Mouse (Mus musculus) thymus, adult 2 months (tissue): ENCODE results near the gene Hydin. TPM values are rescaled to one million over a fixed set of nuclear protein-coding genes. Genes with fewer than 3 reads are reported as not detected.
A peak's percentile ranks its signal among the peaks of the same experiment; 100 is the strongest.

Source experiments
- DNase-seq: peaks from one replicate; pipeline ENCODE4 v3.0.0; 2021
- H3K27ac ChIP-seq: fragments of 200-500 bp; 2 replicates; pipeline ENCODE4 v1.5.1; 2012; ENCODE audit warnings: low read length, control low read depth; ENCODE audit not compliant: control insufficient read depth, insufficient read depth
- H3K27me3 ChIP-seq: fragments of 200-500 bp; 2 replicates; pipeline ENCODE4 v1.6.1; 2012; ENCODE audit warnings: mild to moderate bottlenecking, low read length, moderate library complexity, mixed read lengths; ENCODE audit not compliant: control insufficient read depth, insufficient read depth
- H3K36me3 ChIP-seq: fragments of 200-500 bp; 2 replicates; pipeline ENCODE4 v1.6.1; 2012; ENCODE audit warnings: mild to moderate bottlenecking, low read length, moderate library complexity; ENCODE audit not compliant: control insufficient read depth, insufficient read depth
- H3K4me1 ChIP-seq: fragments of 200-500 bp; replicated peaks from 2 replicates; pipeline ENCODE4 v1.6.1; 2012; ENCODE audit warnings: low read length; ENCODE audit not compliant: control insufficient read depth, insufficient read depth
- H3K4me3 ChIP-seq: fragments of 200-500 bp; 2 replicates; pipeline ENCODE4 v1.5.1; 2012; ENCODE audit warnings: mild to moderate bottlenecking, low read length, control low read depth, moderate library complexity; ENCODE audit not compliant: control insufficient read depth, insufficient read depth
- CTCF ChIP-seq: fragments of 200-500 bp; IDR thresholded peaks from 2 replicates; pipeline ENCODE4 v1.5.1; 2012; ENCODE audit warnings: mild to moderate bottlenecking, control low read depth, low read length, moderate library complexity, borderline replicate concordance; ENCODE audit not compliant: control insufficient read depth, poor library complexity, insufficient read depth; ENCODE audit errors: extremely low read depth
- POLR2A ChIP-seq: fragments of 200-500 bp; IDR thresholded peaks from 2 replicates; pipeline ENCODE4 v1.6.1; 2012; ENCODE audit warnings: mild to moderate bottlenecking, low read length, control low read depth, moderate library complexity; ENCODE audit not compliant: control insufficient read depth, poor library complexity, insufficient read depth; ENCODE audit errors: extremely low read depth
- WGBS: fragments of 180-500 bp; shearing (Covaris S2); methylation state at CpG from one replicate; pipeline ENCODE4 v1.1.7; 2018; 5-methylcytosine and 5-hydroxymethylcytosine counted together
- polyA plus RNA-seq: library from polyadenylated mRNA; depleted of rRNA; stranded (reverse); fragments of >200 nt; gene quantifications from 2 replicates; pipeline ENCODE4 v1.2.3, GENCODE M21; 2012

The Hydin gene
- polyA plus RNA-seq, 1 experiment: 0.19 TPM

DNA sequence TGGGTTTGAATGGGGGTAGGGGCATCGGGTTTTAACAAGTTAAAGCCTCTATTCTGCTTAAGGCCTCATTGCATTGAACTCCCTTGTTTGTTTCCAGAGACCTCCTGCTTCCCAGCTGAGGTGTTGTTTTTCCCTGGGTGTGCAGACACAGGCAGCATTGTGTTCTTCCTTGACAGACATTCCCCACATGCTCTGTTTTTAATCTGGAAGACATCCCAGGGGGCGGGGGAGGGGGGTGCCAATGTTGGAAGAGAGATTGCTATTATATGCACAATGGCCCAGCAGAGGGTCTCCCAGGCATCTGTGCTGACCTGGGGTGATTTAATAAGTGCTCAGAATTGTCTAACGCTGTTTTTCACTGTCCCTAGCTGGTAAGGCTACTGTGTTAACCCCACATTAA is 215.5 kb downstream of the Hydin start:
- H3K27me3 ChIP-seq: no peaks in the 10 kb centered on the region
- WGBS: 61% methylated on average over 3 of the region's 3 CpGs
- H3K4me1 ChIP-seq: no peaks in the 10 kb centered on the region
- no peak overlapping the region for H3K4me3 ChIP-seq
- TF ChIP-seq CTCF: no peak
- TF ChIP-seq POLR2A: no peak
- H3K36me3 ChIP-seq: no peaks in the 10 kb centered on the region
- H3K27ac ChIP-seq: no peak overlapping the region
- DNase-seq: no peak

DNA sequence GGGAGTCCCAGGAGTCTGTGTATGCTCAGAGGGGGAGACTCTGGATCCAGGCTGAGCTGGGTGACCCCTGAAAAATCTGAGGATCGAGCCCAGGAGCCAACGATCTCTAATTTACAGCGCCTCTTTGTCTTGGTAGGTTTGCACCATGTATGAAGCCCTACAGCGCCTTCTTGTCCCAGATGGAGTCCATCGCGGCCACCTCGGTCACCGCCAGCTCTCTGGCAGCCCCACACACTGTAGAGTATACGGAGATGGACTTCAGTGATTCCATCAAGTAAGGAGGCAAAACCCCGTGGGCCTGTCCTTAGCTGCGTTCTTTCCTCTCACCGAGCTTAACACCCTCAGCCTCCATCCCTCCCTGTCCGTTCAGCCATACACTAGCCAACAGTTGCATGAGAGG is 218.5 kb downstream of the Hydin start:
- TF ChIP-seq CTCF (no peak), POLR2A (no peak)
- no peak overlapping the region for H3K4me3 ChIP-seq
- 92% methylated on average over 13 of the region's 13 CpGs for WGBS
- no peaks in the 10 kb centered on the region for H3K27me3 ChIP-seq
- no peak for DNase-seq
- H3K27ac ChIP-seq: no peak overlapping the region
- no peaks in the 10 kb centered on the region for H3K4me1 ChIP-seq
- H3K36me3 ChIP-seq: no peaks in the 10 kb centered on the region

DNA sequence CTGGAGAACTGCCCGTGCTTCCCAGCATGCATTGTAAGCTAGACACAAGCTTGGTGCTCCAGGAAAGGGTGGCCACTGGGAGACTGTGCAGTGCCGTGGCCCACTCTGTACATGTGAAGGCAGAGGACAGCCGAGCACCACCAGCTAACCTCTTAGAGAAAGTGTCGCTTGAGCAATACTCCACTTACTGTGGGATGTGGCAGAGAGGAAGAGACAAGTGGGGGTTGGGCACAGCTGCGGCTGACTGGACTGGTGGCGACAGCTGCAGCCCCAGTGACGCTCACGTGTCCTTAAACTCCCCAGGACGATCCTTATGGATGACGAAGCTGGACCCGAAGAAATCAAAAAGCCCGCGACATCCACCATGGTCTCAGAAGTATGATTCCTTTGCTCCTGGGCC is 219.2 kb downstream of the Hydin start:
- Histone ChIP-seq H3K4me3 (no peak overlapping the region), H3K27me3 (no peaks in the 10 kb centered on the region), H3K27ac (no peak overlapping the region), H3K36me3 (no peaks in the 10 kb centered on the region), H3K4me1 (no peaks in the 10 kb centered on the region)
- DNase-seq: no peak
- no peak for TF ChIP-seq POLR2A
- no peak for TF ChIP-seq CTCF
- 80% methylated on average over 13 of the region's 13 CpGs for WGBS

DNA sequence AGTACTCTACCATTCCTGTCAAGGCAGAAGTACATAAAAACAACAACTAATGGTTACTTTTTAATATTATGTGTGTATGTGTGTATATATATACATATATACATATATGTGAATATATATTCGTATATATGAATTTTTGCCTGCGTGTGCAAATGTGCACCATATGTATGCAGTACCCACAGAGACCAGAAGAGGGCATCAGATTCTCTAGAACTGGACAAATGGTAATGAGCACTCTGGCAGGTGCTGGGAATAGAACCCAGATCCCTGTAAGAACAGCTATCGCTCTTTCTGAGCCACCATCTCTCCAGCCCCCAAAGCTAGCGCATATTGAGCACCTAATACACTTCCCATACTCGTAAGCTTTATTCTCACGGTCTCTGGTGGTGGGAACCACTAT is 220.9 kb downstream of the Hydin start:
- no peak for TF ChIP-seq CTCF
- no peak for TF ChIP-seq POLR2A
- Histone ChIP-seq H3K4me1 (no peaks in the 10 kb centered on the region), H3K27me3 (no peaks in the 10 kb centered on the region), H3K27ac (no peak overlapping the region), H3K36me3 (no peaks in the 10 kb centered on the region), H3K4me3 (no peak overlapping the region)
- DNase-seq: no peak
- 94% methylated on average over 6 of the region's 6 CpGs for WGBS

DNA sequence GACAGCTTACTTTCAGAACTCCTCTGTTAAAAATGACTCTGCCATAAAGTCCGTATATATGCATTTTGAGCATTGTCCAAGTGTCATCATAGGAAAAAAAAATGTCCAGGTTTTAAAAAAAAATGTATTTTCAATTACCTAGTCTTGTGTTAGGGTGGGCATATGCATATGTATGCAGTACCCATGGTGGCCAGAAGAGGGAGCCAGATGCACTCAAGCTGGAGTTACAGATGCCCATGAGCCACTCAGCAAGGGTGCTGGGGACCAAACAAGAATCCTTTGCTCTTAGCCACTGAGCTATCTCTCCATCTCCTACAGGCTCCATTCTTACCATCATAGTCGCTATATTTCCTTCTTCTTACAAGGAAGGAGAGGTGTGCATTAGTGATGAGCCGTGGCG is 222.6 kb downstream of the Hydin start:
- no peak for DNase-seq
- no peak overlapping the region for H3K27ac ChIP-seq
- TF ChIP-seq CTCF: peak; percentile 39; the same call in 1 of the 2 replicates
- no peak for TF ChIP-seq POLR2A
- WGBS: 82% methylated on average over 4 of the region's 4 CpGs
- H3K4me3 ChIP-seq: no peak overlapping the region
- no peaks in the 10 kb centered on the region for H3K27me3 ChIP-seq
- no peaks in the 10 kb centered on the region for H3K4me1 ChIP-seq
- H3K36me3 ChIP-seq: no peaks in the 10 kb centered on the region

DNA sequence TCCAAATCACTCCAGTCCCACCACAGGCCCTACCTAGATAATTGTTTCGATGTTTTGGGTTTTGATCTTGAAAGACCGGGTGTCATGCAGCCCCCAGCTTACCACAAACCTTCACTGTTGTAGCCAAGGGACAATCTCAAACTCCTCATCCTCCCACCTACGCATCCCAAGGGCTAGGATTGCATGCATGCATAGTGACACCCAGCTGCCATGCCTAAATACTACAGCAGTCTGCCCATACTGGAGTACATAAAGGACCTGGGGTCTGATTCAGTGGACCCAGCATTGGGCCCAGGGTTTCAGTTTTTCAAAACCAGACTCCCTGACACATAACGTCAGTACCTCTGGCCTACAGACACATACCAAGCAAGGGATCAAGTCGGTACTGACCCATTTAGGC is 224.3 kb downstream of the Hydin start:
- Histone ChIP-seq H3K36me3 (no peaks in the 10 kb centered on the region), H3K27me3 (no peaks in the 10 kb centered on the region), H3K27ac (no peak overlapping the region), H3K4me3 (no peak overlapping the region), H3K4me1 (no peaks in the 10 kb centered on the region)
- TF ChIP-seq CTCF: no peak
- TF ChIP-seq POLR2A: no peak
- 90% methylated on average over 5 of the region's 5 CpGs for WGBS
- no peak for DNase-seq

DNA sequence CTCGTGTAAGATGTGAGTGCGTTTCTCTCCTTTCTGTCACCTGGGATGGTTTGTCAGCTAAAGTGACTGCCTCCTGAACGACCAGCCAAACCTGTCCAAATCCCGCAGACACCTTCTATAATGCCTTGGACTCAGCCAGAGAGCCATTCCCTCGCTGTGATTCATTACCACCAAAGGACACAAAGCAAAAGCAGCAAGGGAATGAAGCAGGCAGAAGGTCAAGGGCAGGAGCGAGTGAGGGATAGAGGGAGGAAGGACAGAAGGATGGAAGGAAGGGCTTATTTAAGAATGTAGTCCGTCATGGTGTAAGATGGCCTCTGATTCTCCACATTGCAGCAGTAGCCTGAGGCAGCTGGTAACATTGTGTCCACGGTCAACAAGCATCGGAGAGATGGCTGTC is 229.5 kb downstream of the Hydin start:
- WGBS: 83% methylated on average over 9 of the region's 9 CpGs
- no peak for DNase-seq
- Histone ChIP-seq H3K27ac (no peak overlapping the region), H3K36me3 (no peaks in the 10 kb centered on the region), H3K4me1 (no peaks in the 10 kb centered on the region), H3K4me3 (no peak overlapping the region), H3K27me3 (no peaks in the 10 kb centered on the region)
- TF ChIP-seq CTCF: no peak
- TF ChIP-seq POLR2A: no peak
